Mouse (Mus musculus) heart, embryonic 10.5 days (tissue): ENCODE data around the gene Rapgef4. TPM values are rescaled to one million over a fixed set of nuclear protein-coding genes. Genes with fewer than 3 reads are reported as not detected.

ENCODE experiments used
- polyA plus RNA-seq: library from polyadenylated mRNA; unstranded; fragments of >200 nt; fragmentation: Nextera tagmentation; extraction: Ambion mirVana; gene quantifications from 2 replicates; pipeline ENCODE4 v1.2.1, GENCODE M21; 2016

Rapgef4 gene
- polyA plus RNA-seq, 1 experiment from 2014 or later, result 3.1 TPM

Other genes with a start within 250 kb of the Rapgef4 start
- 93.7 and 111 TPM in 2 replicates for gene Itga6, start 235.6 kb upstream of the Rapgef4 start, polyA plus RNA-seq
- 88.2 and 111 TPM in 2 replicates for gene Pdk1, start 108.0 kb upstream of the Rapgef4 start, polyA plus RNA-seq